Mouse (Mus musculus): ENCODE measurements around the gene Mbd4.
"Not testable (repeated sequence)": the region's sequence is repeated elsewhere in the genome, so short reads cannot be mapped to it uniquely, and the experiment has no call there.

The Mbd4 gene

GRCm38 (mm10) chr6:115860027-115860556 lies 6.9 kb upstream of the Mbd4 start:
- no peak for DNase-seq (ENCODE audit: low spot score in 2 of 2)

GRCm38 (mm10) chr6:115859258-115859657 lies 6.1 kb upstream of the Mbd4 start:
- DNase-seq (ENCODE audit: low spot score in 2 of 2): no peak

GRCm38 (mm10) chr6:115856361-115856745 lies 3.2 kb upstream of the Mbd4 start:
- no peak for DNase-seq (ENCODE audit: low spot score in 2 of 2)

GRCm38 (mm10) chr6:115855733-115856360 lies 2.7 kb upstream of the Mbd4 start:
- DNase-seq (ENCODE audit: low spot score in 2 of 2): no peak

- no peak for DNase-seq (ENCODE audit: low spot score in 2 of 2)
Measured at GRCm38 (mm10) chr6:115854432-115854831, 1.3 kb upstream of the Mbd4 start.

GRCm38 (mm10) chr6:115853985-115854384 lies 814 bp upstream of the Mbd4 start:
- DNase-seq (ENCODE audit: low spot score in 2 of 2): no peak

- DNase-seq (ENCODE audit: low spot score in 2 of 2): no peak
Measured at GRCm38 (mm10) chr6:115852446-115853090, 603 bp downstream of the Mbd4 start.

- DNase-seq (ENCODE audit: low spot score in 2 of 2): no peak
Measured at GRCm38 (mm10) chr6:115848598-115849304, 4.4 kb downstream of the Mbd4 start.

- peak in 1 of 2 experiments; percentile 70 for DNase-seq (ENCODE audit: low spot score in 2 of 2)
Measured at GRCm38 (mm10) chr6:115846640-115847411, 6.3 kb downstream of the Mbd4 start.

GRCm38 (mm10) chr6:115845006-115845405 lies 8.2 kb downstream of the Mbd4 start:
- DNase-seq (ENCODE audit: low spot score in 2 of 2): no peak

- no peak for DNase-seq (ENCODE audit: low spot score in 2 of 2)
Measured at GRCm38 (mm10) chr6:115838745-115839144, 14.4 kb downstream of the Mbd4 start.

- DNase-seq (ENCODE audit: low spot score in 2 of 2): peak; percentile 72 to 86
Measured at GRCm38 (mm10) chr6:115838161-115838597, 15.0 kb downstream of the Mbd4 start, which contains the start of gene Efcab12. Gene Efcab12 (minus strand): TSS chr6:115838412.

- DNase-seq (ENCODE audit: low spot score in 2 of 2): no peak
Measured at GRCm38 (mm10) chr6:115833861-115834260, 19.3 kb downstream of the Mbd4 start.

- no peak for DNase-seq (ENCODE audit: low spot score in 2 of 2)
Measured at GRCm38 (mm10) chr6:115832152-115832850, 20.9 kb downstream of the Mbd4 start.

- no peak for DNase-seq (ENCODE audit: low spot score in 2 of 2)
Measured at GRCm38 (mm10) chr6:115830779-115831601, 22.2 kb downstream of the Mbd4 start.

- not testable (repeated sequence) for DNase-seq (ENCODE audit: low spot score in 2 of 2)
Measured at GRCm38 (mm10) chr6:115823850-115824464, 29.2 kb downstream of the Mbd4 start.

- DNase-seq (ENCODE audit: low spot score in 2 of 2): no peak
Measured at GRCm38 (mm10) chr6:115821216-115821993, 31.8 kb downstream of the Mbd4 start.

GRCm38 (mm10) chr6:115818129-115818528 lies 35.0 kb downstream of the Mbd4 start:
- no peak for DNase-seq (ENCODE audit: low spot score in 2 of 2)

- DNase-seq (ENCODE audit: low spot score in 2 of 2): no peak
Measured at GRCm38 (mm10) chr6:115815041-115815440, 38.1 kb downstream of the Mbd4 start.
